Mouse (Mus musculus) hindbrain, embryonic 13.5 days (tissue): Measurements from ENCODE around the gene Olfr572. TPM values are rescaled to one million over a fixed set of nuclear protein-coding genes. Genes with fewer than 3 reads are reported as not detected.
A peak's percentile ranks its signal among the peaks of the same experiment; 100 is the strongest.

ENCODE experiments used
- ATAC-seq: fragments of 200-750 bp; cut with Nextera tagmentation; 2 replicates; pipeline ENCODE4 v1.8.0; 2017; ENCODE audit warnings: moderate TSS enrichment; ENCODE audit not compliant: low FRiP score
- H3K27ac ChIP-seq: fragments of 300-500 bp; sonication (generic); 2 replicates; pipeline ENCODE4 v1.5.1; 2015; ENCODE audit warnings: inconsistent platforms, mild to moderate bottlenecking, moderate library complexity
- H3K27me3 ChIP-seq: fragments of 300-500 bp; sonication (generic); 2 replicates; pipeline ENCODE4 v1.6.1; 2015; ENCODE audit warnings: mild to moderate bottlenecking, inconsistent platforms
- H3K36me3 ChIP-seq: fragments of 300-500 bp; sonication (generic); 2 replicates; pipeline ENCODE4 v1.6.1; 2015; ENCODE audit warnings: mild to moderate bottlenecking, inconsistent platforms
- H3K4me1 ChIP-seq: fragments of 300-500 bp; sonication (generic); replicated peaks from 2 replicates; pipeline ENCODE4 v1.6.1; 2015; ENCODE audit warnings: inconsistent platforms
- H3K4me2 ChIP-seq: fragments of 300-500 bp; sonication (generic); 2 replicates; pipeline ENCODE4 v1.6.1; 2015; ENCODE audit warnings: inconsistent platforms, mild to moderate bottlenecking, moderate library complexity
- H3K4me3 ChIP-seq: fragments of 300-500 bp; sonication (generic); 2 replicates; pipeline ENCODE4 v1.5.1; 2015; ENCODE audit warnings: mild to moderate bottlenecking, inconsistent platforms
- H3K9ac ChIP-seq: fragments of 300-500 bp; sonication (generic); 2 replicates; pipeline ENCODE4 v1.6.1; 2015; ENCODE audit warnings: mild to moderate bottlenecking, inconsistent platforms
- H3K9me3 ChIP-seq: fragments of 300-500 bp; sonication (generic); 2 replicates; pipeline ENCODE4 v1.6.1; 2016; ENCODE audit warnings: inconsistent platforms
- WGBS: fragments of 180-500 bp; shearing (Covaris S2); methylation state at CpG from one replicate; pipeline ENCODE4 v1.1.7; 2015; 5-methylcytosine and 5-hydroxymethylcytosine counted together
- polyA plus RNA-seq: library from polyadenylated mRNA; unstranded; fragments of >200 nt; fragmentation: Nextera tagmentation; extraction: Ambion mirVana; gene quantifications from 2 replicates; pipeline ENCODE4 v1.2.1, GENCODE M21; 2015

The Olfr572 gene
- not detected in 2 replicates for polyA plus RNA-seq

DNA sequence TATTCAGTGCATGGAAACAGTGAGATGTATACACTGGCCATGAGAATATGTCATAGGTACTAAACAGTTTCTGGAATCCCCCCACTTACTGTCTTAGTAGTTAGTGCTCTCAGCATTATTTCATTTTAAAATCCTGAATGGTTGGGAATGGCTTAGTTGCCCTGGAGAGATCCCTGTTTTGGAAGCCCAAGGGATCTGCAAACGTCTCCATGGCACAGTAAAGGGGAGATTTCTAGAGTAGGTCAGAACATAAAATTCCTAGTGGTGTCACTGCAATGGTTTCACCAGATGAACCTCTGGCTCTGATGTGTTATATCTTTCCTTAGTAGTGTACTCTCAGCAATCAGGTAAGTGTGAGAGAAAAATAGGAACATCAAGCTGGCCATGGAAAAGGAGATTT is at the start of gene Olfr572:
Gene Olfr572, plus strand, starts transcription at position 301 of the 400 bp plus-strand sequence.
- no peak for ATAC-seq

GRCm38 (mm10) chr7:102876822-102877221 is 47.4 kb upstream of the Olfr572 start, which contains the start of gene Olfr568:
TSS of gene Olfr568 (plus strand) at chr7:102877122.
- no peak for ATAC-seq
- no peak within 1 kb of the TSS for H3K4me3 ChIP-seq
- no peaks in the 10 kb centered on the region for H3K4me1 ChIP-seq

More for the DNA sequence above, at the start of gene Olfr572:
- Histone ChIP-seq H3K4me1 (no peaks in the 10 kb centered on the region), H3K4me2 (no peak within 1 kb of the TSS), H3K36me3 (no peaks in the 10 kb centered on the region), H3K4me3 (no peak within 1 kb of the TSS), H3K27me3 (no peaks in the 10 kb centered on the region), H3K9ac (no peak within 1 kb of the TSS), H3K9me3 (no peaks in the 10 kb centered on the region), H3K27ac (no peak within 1 kb of the TSS)
- WGBS: 75% methylated on average over 1 of the region's 1 CpGs

GRCm38 (mm10) chr7:102890782-102891181 is 33.4 kb upstream of the Olfr572 start, which contains the start of gene Olfr569:
TSS of gene Olfr569 (minus strand) at chr7:102890882.
- no peak within 1 kb of the TSS for H3K9ac ChIP-seq
- H3K4me1 ChIP-seq: no peaks in the 10 kb centered on the region
- no peak within 1 kb of the TSS for H3K27ac ChIP-seq
- no peak within 1 kb of the TSS for H3K4me2 ChIP-seq
- WGBS: 79% methylated on average over 3 of the region's 3 CpGs
- no peak within 1 kb of the TSS for H3K4me3 ChIP-seq
- no peaks in the 10 kb centered on the region for H3K9me3 ChIP-seq
- no peaks in the 10 kb centered on the region for H3K27me3 ChIP-seq
- ATAC-seq: no peak
- no peaks in the 10 kb centered on the region for H3K36me3 ChIP-seq

More at GRCm38 (mm10) chr7:102876822-102877221, 47.4 kb upstream of the Olfr572 start, which contains the start of gene Olfr568:
- Histone ChIP-seq H3K36me3 (no peaks in the 10 kb centered on the region), H3K9ac (no peak within 1 kb of the TSS), H3K27ac (no peak within 1 kb of the TSS), H3K27me3 (no peaks in the 10 kb centered on the region), H3K4me2 (no peak within 1 kb of the TSS), H3K9me3 (no peaks in the 10 kb centered on the region)

GRCm38 (mm10) chr7:102915261-102915660 is 8.9 kb upstream of the Olfr572 start:
- Histone ChIP-seq H3K27ac (no peak overlapping the region), H3K4me2 (no peak overlapping the region), H3K27me3 (no peaks in the 10 kb centered on the region), H3K9me3 (no peaks in the 10 kb centered on the region), H3K4me3 (no peak overlapping the region), H3K36me3 (no peaks in the 10 kb centered on the region), H3K9ac (no peak overlapping the region), H3K4me1 (no peaks in the 10 kb centered on the region)
- ATAC-seq: no peak
- 47% methylated on average over 1 of the region's 1 CpGs for WGBS

GRCm38 (mm10) chr7:102916405-102916804 is 7.8 kb upstream of the Olfr572 start:
- H3K4me3 ChIP-seq: no peak overlapping the region
- H3K9ac ChIP-seq: no peak overlapping the region
- H3K27ac ChIP-seq: no peak overlapping the region
- H3K4me2 ChIP-seq: no peak overlapping the region
- H3K36me3 ChIP-seq: no peaks in the 10 kb centered on the region
- no peak for ATAC-seq
- H3K9me3 ChIP-seq: no peaks in the 10 kb centered on the region
- no peaks in the 10 kb centered on the region for H3K4me1 ChIP-seq
- no peaks in the 10 kb centered on the region for H3K27me3 ChIP-seq
- WGBS: 88% methylated on average over 5 of the region's 5 CpGs

- Histone ChIP-seq H3K27me3 (no peaks in the 10 kb centered on the region), H3K9ac (no peak within 1 kb of the TSS), H3K4me3 (no peak within 1 kb of the TSS), H3K27ac (no peak within 1 kb of the TSS), H3K9me3 (no peaks in the 10 kb centered on the region), H3K4me1 (no peaks in the 10 kb centered on the region), H3K36me3 (no peaks in the 10 kb centered on the region), H3K4me2 (no peak within 1 kb of the TSS)
- WGBS: 62% methylated on average over 4 of the region's 4 CpGs
- no peak for ATAC-seq
Measured at GRCm38 (mm10) chr7:102917032-102917875, 7.0 kb upstream of the Olfr572 start, which contains the start of gene Olfr571. TSS of gene Olfr571 (minus strand) at chr7:102917536.

GRCm38 (mm10) chr7:102919632-102920031 is 4.6 kb upstream of the Olfr572 start:
- Histone ChIP-seq H3K36me3 (no peaks in the 10 kb centered on the region), H3K27me3 (no peaks in the 10 kb centered on the region), H3K9ac (no peak overlapping the region), H3K4me3 (no peak overlapping the region), H3K9me3 (no peaks in the 10 kb centered on the region), H3K4me1 (no peaks in the 10 kb centered on the region), H3K4me2 (no peak overlapping the region), H3K27ac (no peak overlapping the region)
- peak; percentile 76 for ATAC-seq
- 17% methylated on average over 1 of the region's 1 CpGs for WGBS

GRCm38 (mm10) chr7:102927105-102927504 is 2.9 kb downstream of the Olfr572 start:
- no peak overlapping the region for H3K27ac ChIP-seq
- H3K4me1 ChIP-seq: no peaks in the 10 kb centered on the region
- no peak overlapping the region for H3K4me3 ChIP-seq
- no peak for ATAC-seq
- no peak overlapping the region for H3K4me2 ChIP-seq
- H3K9ac ChIP-seq: no peak overlapping the region
- H3K27me3 ChIP-seq: no peaks in the 10 kb centered on the region
- no peaks in the 10 kb centered on the region for H3K36me3 ChIP-seq
- WGBS: 82% methylated on average over 3 of the region's 3 CpGs
- no peaks in the 10 kb centered on the region for H3K9me3 ChIP-seq

GRCm38 (mm10) chr7:102942475-102942874 is 18.3 kb downstream of the Olfr572 start, which contains the start of gene Olfr573-ps1:
TSS of gene Olfr573-ps1 (minus strand) at chr7:102942575.
- no peak for ATAC-seq
- H3K27ac ChIP-seq: no peak within 1 kb of the TSS
- H3K36me3 ChIP-seq: no peaks in the 10 kb centered on the region
- H3K4me2 ChIP-seq: no peak within 1 kb of the TSS
- no peaks in the 10 kb centered on the region for H3K9me3 ChIP-seq
- 94% methylated on average over 2 of the region's 2 CpGs for WGBS
- H3K4me1 ChIP-seq: no peaks in the 10 kb centered on the region
- no peak within 1 kb of the TSS for H3K9ac ChIP-seq
- H3K27me3 ChIP-seq: no peaks in the 10 kb centered on the region
- no peak within 1 kb of the TSS for H3K4me3 ChIP-seq

- H3K9me3 ChIP-seq: no peaks in the 10 kb centered on the region
- ATAC-seq: no peak
- H3K9ac ChIP-seq: no peak overlapping the region
Measured at GRCm38 (mm10) chr7:102943417-102943816, 19.2 kb downstream of the Olfr572 start.

DNA sequence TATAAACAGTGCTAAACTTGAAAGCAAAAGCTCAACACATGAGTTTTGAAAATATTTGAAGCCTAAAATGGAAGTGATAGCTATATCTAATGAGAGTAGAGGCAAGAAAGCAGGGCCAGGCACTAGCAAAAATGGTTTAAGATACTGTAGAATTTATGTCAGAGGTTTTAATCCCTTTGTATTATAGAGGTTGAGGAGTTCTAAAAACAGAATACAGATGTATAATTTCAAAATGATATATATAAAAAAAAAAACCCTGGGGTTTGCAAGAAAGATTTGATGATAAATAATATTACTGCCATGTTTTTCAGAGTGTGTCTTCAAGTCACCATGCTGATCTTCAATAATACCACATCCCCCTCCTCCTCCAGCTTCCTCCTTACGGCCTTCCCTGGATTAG is 24.0 kb downstream of the Olfr572 start, which contains the start of gene Olfr574:
Gene Olfr574, plus strand, starts transcription at position 301 of the 400 bp plus-strand sequence.
- Histone ChIP-seq H3K9ac (no peak within 1 kb of the TSS), H3K27ac (no peak within 1 kb of the TSS), H3K9me3 (no peaks in the 10 kb centered on the region), H3K4me2 (no peak within 1 kb of the TSS), H3K36me3 (no peaks in the 10 kb centered on the region), H3K4me3 (no peak within 1 kb of the TSS), H3K4me1 (no peaks in the 10 kb centered on the region), H3K27me3 (no peaks in the 10 kb centered on the region)
- 86% methylated on average over 1 of the region's 1 CpGs for WGBS
- ATAC-seq: no peak

More at GRCm38 (mm10) chr7:102943417-102943816, 19.2 kb downstream of the Olfr572 start:
- Histone ChIP-seq H3K27me3 (no peaks in the 10 kb centered on the region), H3K36me3 (no peaks in the 10 kb centered on the region), H3K27ac (no peak overlapping the region), H3K4me1 (no peaks in the 10 kb centered on the region), H3K4me3 (no peak overlapping the region), H3K4me2 (no peak overlapping the region)
- WGBS: 91% methylated on average over 1 of the region's 1 CpGs

- ATAC-seq: no peak
- H3K27me3 ChIP-seq: no peaks in the 10 kb centered on the region
Measured at GRCm38 (mm10) chr7:102950732-102951131, 26.5 kb downstream of the Olfr572 start.

More at GRCm38 (mm10) chr7:102950732-102951131, 26.5 kb downstream of the Olfr572 start:
- 76% methylated on average over 1 of the region's 1 CpGs for WGBS
- H3K4me2 ChIP-seq: no peak overlapping the region
- H3K9ac ChIP-seq: no peak overlapping the region
- no peaks in the 10 kb centered on the region for H3K4me1 ChIP-seq
- no peak overlapping the region for H3K4me3 ChIP-seq
- no peaks in the 10 kb centered on the region for H3K36me3 ChIP-seq
- H3K27ac ChIP-seq: no peak overlapping the region
- no peaks in the 10 kb centered on the region for H3K9me3 ChIP-seq
